Mouse (Mus musculus): ENCODE measurements around the gene Has3.
A peak's percentile ranks its signal among the peaks of the same experiment; 100 is the strongest.
"Not testable (repeated sequence)": the region's sequence is repeated elsewhere in the genome, so short reads cannot be mapped to it uniquely, and the experiment has no call there.

Gene Has3

DNA sequence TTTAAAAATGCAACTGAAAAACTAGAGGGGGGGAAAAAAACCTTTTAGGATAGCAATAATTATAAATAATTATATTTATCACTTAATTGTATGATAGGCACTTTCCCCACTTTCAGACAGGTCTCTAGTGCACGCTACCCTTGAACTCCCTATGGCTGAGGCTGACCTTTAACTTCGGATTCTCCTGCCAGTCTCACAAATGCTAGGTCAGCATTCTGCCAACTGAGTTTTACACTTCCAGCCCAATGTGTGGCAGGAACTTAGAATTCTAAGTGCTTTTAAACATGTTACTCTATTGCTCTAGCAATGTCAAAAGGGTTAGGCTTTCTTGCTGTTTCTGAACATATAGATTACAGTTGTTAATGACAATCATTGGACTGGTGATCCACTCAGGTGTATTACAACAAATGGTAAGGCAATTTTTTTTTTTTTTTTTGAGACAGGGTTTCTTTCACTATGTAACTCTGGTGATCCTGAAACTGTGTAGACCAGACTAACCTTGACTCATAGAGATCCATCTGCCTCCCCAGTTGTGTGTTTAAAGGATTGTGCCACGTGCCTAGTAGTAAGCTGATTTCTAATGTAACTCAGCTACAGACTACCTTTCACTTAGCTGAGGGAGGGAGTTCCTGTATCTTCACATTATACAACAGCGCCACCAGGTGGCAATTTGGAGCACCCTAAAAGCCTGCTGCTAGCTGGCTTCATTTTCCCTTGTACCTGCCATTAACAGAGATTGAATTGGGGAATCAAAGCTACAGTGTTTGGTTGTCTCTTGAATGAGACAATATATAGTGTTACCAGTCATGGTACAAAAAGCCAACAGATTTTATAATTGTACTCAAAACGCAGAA lies 17.5 kb downstream of the Has3 start:
- DNase-seq (ENCODE audit: low read depth), result peak; percentile 78

GRCm38 (mm10) chr8:106888803-106889202 lies 18.8 kb downstream of the Has3 start:
- no peak for DNase-seq (ENCODE audit: low read depth)

DNA sequence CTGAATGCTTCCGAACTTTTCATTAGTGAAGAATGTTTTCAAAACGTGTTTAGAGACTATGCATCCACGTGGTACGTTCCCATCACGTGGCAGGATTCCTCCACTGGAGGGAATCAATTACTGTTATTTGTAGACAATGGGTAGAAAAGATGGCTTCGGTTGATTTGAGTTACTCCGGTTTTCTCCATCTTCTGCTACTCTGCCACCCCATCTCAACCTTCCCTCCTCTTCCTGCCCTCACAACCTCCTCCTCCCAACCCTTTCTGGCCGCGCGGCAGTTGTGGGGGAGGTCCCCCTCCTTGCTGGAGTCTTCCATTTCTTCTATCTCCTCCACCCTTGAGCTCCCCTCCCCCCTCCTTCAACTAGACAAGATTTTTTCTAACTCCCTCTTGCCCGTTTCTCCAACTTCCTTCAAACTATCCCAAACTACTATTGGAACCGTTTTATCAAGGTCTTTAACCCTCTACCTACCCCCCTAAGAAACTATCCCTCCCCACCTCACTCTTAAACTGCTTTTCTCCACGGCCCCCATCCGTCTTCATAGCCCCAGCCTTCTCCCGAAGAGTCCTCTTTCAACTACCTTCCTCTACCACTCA lies 22.3 kb downstream of the Has3 start:
- peak; percentile 40 for DNase-seq (ENCODE audit: low read depth)

- DNase-seq (ENCODE audit: low read depth), result peak; percentile 25
Measured at GRCm38 (mm10) chr8:106892806-106893451, 22.9 kb downstream of the Has3 start.

GRCm38 (mm10) chr8:106893481-106894156 lies 23.6 kb downstream of the Has3 start, which contains the start of gene Utp4:
Gene Utp4 (plus strand): TSS chr8:106893636.
- peak; percentile 78 for DNase-seq (ENCODE audit: low read depth)

- no peak for DNase-seq (ENCODE audit: low read depth)
Measured at GRCm38 (mm10) chr8:106899473-106899872, 29.4 kb downstream of the Has3 start.

DNA sequence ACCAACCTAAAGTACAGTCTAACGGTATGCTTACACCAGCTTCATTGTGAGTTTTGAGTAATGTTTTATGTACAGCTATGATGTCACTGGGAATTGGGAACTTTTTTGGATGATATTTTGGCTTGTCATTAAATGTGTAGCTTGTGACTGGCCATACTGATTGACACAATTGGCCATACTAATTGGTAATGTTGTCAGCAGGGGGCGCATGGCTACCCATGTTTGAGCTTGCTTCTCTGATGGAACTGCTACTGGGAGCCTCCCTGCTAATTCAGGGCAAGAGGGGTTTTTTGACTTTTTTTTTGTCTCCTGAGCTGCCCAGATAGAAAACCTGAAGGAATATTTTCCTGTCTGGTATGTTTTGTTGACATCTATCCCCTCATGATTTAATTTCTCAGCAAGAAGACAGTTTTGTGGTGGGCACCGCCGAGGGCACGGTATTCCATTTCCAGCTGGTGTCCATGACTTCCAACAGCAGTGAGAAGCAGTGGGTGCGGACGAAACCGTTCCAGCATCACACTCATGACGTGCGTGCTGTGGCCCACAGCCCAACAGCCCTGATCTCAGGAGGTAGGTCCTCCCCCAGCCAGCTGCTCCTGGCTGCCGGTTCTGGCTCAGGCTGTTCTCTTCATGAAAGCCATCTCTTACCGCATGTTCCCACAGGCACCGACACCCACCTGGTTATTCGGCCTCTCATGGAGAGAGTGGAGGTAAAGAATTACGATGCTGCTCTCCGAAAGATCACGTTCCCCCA lies 35.9 kb downstream of the Has3 start:
- no peak for DNase-seq (ENCODE audit: low read depth)

DNA sequence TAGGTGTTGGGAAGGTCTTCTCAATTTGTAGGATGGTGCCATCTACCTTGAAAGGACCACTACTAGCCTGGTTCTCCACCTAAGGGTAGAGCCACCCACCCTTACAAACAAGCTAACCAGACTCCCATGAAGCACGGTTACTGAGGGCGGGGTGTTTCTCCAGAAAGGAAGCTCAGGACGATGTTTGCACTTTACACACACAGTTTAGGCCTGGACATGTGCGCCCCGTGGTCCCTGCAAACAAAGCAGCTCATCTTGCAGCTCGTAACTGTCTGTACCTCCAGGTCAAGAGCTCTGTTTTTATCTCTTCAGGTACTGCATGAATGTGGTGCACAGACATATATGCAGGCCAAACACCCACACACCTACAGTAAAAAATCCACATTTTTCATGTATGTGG lies 36.6 kb downstream of the Has3 start:
- DNase-seq (ENCODE audit: low read depth), result no peak

DNA sequence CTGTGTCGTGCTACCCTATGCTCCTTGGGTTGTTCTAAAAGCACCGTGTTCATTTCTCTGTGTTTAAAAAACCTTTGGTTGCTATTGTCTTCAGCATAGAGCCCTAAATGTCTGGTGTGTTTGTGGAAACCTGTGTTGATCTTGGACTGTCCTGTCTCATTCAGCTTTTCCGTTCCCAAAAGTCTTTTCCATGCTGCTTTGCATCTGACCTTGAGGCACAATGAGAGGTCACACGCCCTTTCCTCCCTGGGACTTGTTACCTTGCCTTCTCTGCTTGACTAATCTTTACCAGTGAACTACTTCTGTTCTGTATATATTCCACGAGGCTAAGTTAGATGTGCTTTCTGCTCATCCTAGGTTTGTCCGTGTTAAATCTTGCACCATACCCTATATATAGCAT lies 37.4 kb downstream of the Has3 start:
- no peak for DNase-seq (ENCODE audit: low read depth)

DNA sequence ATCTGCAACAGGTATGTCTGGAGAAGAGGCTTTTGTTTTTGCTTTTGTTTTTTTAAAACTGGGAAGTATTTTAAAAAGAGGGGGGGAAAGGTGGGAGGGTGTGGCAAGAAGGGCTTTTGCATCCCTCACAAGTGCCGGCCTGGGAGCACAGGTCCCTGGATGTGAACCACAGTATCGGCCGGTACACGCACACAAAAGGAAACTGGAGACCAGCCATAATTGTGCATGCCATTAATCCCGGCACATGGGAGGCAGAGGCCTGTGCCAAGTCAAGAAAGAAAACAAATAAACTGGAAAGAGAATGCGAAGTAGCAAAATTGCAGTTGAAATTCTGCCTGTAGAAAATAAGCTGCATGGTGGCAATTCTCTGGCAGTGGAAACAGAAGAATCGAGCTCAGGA lies 38.2 kb downstream of the Has3 start:
- no peak for DNase-seq (ENCODE audit: low read depth)

DNA sequence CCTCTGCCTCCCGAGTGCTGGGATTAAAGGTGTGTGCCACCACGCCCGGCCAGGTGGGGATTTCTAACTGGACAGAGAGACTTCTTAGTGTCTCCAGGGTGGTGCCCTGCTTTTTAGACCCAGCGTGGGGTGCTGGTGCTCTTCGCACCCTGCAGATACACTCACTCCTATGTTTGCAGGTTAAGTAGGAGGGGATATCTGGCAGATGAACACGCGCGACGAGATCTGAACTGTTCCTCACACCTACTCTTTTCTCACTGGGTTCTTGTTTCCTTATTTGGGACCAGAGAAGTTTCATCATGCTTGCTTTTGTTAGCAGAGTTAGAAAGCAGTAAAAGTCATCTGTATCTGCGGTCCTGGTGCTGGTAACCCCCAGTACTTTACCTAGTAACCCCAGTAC lies 43.6 kb downstream of the Has3 start:
- no peak for DNase-seq (ENCODE audit: low read depth)

- DNase-seq (ENCODE audit: low read depth), result no peak
Measured at GRCm38 (mm10) chr8:106919721-106920394, 49.8 kb downstream of the Has3 start.

DNA sequence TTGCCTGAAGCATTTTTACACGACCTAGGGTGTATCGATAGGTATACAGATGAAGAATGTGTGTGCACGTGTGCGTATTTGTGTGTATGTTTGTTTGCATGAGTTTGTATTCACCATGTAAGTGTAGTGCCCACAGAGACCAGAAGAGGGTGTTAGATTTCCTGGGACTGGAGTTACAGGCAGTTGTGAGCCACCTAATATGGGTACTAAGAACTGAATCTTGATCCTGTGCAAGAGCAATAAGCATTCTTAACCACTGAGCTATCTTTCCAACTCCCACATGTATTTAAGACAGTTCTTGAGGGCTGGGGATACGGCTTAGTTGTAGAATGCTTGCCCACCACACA lies 50.3 kb downstream of the Has3 start:
- DNase-seq (ENCODE audit: low read depth), result no peak

DNA sequence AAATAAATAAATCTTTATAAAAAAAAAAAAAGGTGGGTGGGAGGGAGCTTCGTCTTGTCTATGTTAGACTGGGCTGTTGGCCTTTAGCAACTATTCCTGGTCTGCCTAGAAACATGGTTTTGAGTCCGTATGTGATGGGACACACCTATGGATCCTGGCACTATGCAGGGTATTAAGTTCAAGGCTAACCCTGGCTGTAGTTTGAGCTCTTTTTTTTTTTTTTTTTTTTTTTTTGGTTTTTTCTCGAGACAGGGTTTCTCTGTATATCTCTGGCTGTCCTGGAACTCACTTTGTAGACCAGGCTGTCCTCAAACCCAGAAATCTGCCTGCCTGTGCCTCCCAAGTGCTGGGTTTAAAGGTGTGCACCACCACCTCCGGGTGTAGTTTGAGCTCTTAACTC lies 54.0 kb downstream of the Has3 start:
- no peak for DNase-seq (ENCODE audit: low read depth)

GRCm38 (mm10) chr8:106924904-106925349 lies 54.9 kb downstream of the Has3 start:
- DNase-seq (ENCODE audit: low read depth), result no peak

- no peak for DNase-seq (ENCODE audit: low read depth)
Measured at GRCm38 (mm10) chr8:106925446-106925845, 55.4 kb downstream of the Has3 start.

DNA sequence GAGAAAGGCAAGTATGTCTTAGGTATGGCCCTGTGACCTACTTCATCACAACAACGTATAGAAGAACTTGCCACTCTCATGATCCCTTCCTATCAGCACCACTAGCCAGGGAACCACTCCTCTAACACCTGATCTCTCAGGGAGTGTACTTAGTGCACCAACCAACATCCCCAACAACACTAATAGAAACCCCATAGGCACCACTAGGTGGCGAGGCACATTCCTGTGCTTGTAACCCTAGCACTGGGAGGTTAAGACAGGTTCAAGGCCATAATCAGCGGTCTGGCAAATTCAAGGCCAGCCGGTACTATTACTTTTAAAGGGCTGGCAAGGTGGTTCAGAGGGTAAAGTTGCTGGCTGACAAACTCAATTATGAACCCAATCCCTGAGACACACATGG lies 57.2 kb downstream of the Has3 start:
- no peak for DNase-seq (ENCODE audit: low read depth)

- DNase-seq (ENCODE audit: low read depth), result not testable (repeated sequence)
Measured at GRCm38 (mm10) chr8:106928182-106928581, 58.1 kb downstream of the Has3 start.

- DNase-seq (ENCODE audit: low read depth), result no peak
Measured at GRCm38 (mm10) chr8:106929155-106929913, 59.3 kb downstream of the Has3 start.

DNA sequence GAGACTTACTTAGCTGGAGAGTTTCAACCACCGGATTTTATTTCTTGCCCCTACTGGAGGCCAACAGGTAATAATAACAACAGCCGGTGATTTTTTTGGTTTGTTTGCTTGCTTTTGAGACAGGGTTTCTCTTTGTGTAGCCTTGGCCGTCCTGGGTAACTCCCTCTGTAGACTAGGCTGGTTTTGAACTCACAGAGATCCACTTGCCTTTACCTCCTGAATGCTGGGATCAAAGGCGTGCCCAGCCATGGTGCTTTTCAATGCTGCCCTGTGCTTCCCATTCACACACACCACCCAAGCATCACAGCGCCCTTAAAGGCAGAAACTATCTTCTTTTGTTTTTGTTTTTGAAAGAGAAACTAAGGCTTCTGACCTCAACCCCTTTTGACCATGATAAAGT lies 59.9 kb downstream of the Has3 start:
- no peak for DNase-seq (ENCODE audit: low read depth)

Data from c-Kit-positive CD71-positive TER-119-negative erythroid progenitor cells, embryonic 14.5 days (primary cell).